Mouse (Mus musculus): ENCODE results near the gene Nemf.

- TF ChIP-seq EP300 (IDR thresholded peaks at IDR 0.05; ENCODE audit: low read depth) = peak; percentile 61; the same call in 1 of the 2 replicates
- peak; percentile 0; the same call in 1 of the 2 replicates for TF ChIP-seq CTCF (IDR thresholded peaks at IDR 0.05; ENCODE audit: low read depth)
These were observed 7.2 kb upstream of the Nemf start for GRCm38 (mm10) chr12:69363899-69364762.

All from heart, postnatal 0 days (tissue).